Mouse (Mus musculus) CH12.LX (cell line): Measurements from ENCODE around the gene Arhgap1. TPM values are rescaled to one million over a fixed set of nuclear protein-coding genes. Genes with fewer than 3 reads are reported as not detected.

ENCODE experiments used
- DNase-seq: peaks from one replicate; pipeline ENCODE4 v3.0.0-alpha.2; 2013; ENCODE audit errors: extremely low read depth
- H3K27ac ChIP-seq: 2 replicates; pipeline ENCODE4 v1.5.1; 2012; ENCODE audit warnings: low read depth, mild to moderate bottlenecking, control low read depth, moderate library complexity; ENCODE audit not compliant: insufficient read depth
- H3K27me3 ChIP-seq: replicated peaks from 2 replicates; pipeline ENCODE3; 2012; ENCODE audit warnings: inconsistent platforms
- H3K36me3 ChIP-seq, 2 experiments: replicated peaks in 1 of 2; 2 replicates each; pipeline versions ENCODE3 to v1.6.1; 2012; ENCODE audit warnings: inconsistent platforms in 1 of 2, low read length in 1 of 2, mild to moderate bottlenecking in 1 of 2, mixed read lengths in 1 of 2, moderate library complexity in 1 of 2; ENCODE audit not compliant: control insufficient read depth in 1 of 2, insufficient read depth in 1 of 2
- H3K4me1 ChIP-seq, 2 experiments: 2 replicates each; pipeline ENCODE4 v1.6.1; 2012; ENCODE audit warnings: inconsistent platforms in 1 of 2, moderate library complexity in 1 of 2; ENCODE audit not compliant: insufficient read depth in 2 of 2, control insufficient read depth in 1 of 2
- H3K4me2 ChIP-seq: 2 replicates; pipeline ENCODE4 v1.6.1; 2012; ENCODE audit warnings: low read depth, mild to moderate bottlenecking, control low read depth; ENCODE audit not compliant: poor library complexity, insufficient read depth, severe bottlenecking
- H3K4me3 ChIP-seq, 3 experiments: fragments of 150-350 bp in 1 of 3; sonication (generic) in 1 of 3; replicated peaks in 1 of 3; 2 replicates each; pipeline versions ENCODE3 to v1.5.1; 2011 to 2012; ENCODE audit warnings: low read depth in 2 of 3, low read length in 2 of 3, mild to moderate bottlenecking in 2 of 3, moderate library complexity in 2 of 3, control low read depth in 1 of 3, improper control_type of control experiment in 1 of 3, inconsistent platforms in 1 of 3, mixed read lengths in 1 of 3; ENCODE audit not compliant: poor library complexity in 1 of 3
- H3K79me2 ChIP-seq: replicated peaks from 2 replicates; pipeline ENCODE4 v1.6.1; 2012; ENCODE audit warnings: mild to moderate bottlenecking, moderate library complexity; ENCODE audit not compliant: control insufficient read depth, poor library complexity, insufficient read depth, severe bottlenecking; ENCODE audit errors: extremely low read depth
- H3K9ac ChIP-seq: 2 replicates; pipeline ENCODE4 v1.6.1; 2012; ENCODE audit warnings: low read depth, mild to moderate bottlenecking, control low read depth, moderate library complexity; ENCODE audit not compliant: insufficient read depth
- H3K9me3 ChIP-seq: replicated peaks from 2 replicates; pipeline ENCODE3; 2012; ENCODE audit warnings: low read length, inconsistent platforms, mixed read lengths
- E2F4 ChIP-seq: IDR thresholded peaks from 2 replicates; pipeline ENCODE4 v1.6.1; 2011; ENCODE audit warnings: low read depth, low read length, improper control_type of control experiment; ENCODE audit not compliant: insufficient replicate concordance
- EP300 ChIP-seq: IDR thresholded peaks from 2 replicates; pipeline ENCODE4 v1.6.1; 2011; ENCODE audit warnings: low read length, improper control_type of control experiment
- GABPA ChIP-seq: IDR thresholded peaks from 2 replicates; pipeline ENCODE4 v1.6.1; 2012; ENCODE audit warnings: low read depth, low read length, improper control_type of control experiment, inconsistent platforms; ENCODE audit not compliant: insufficient replicate concordance
- HCFC1 ChIP-seq: IDR thresholded peaks from 2 replicates; pipeline ENCODE4 v1.6.1; 2012; ENCODE audit warnings: low read depth, mild to moderate bottlenecking, inconsistent platforms, low read length, improper control_type of control experiment
- IRF4 ChIP-seq: IDR thresholded peaks from 2 replicates; pipeline ENCODE4 v1.6.1; 2014; ENCODE audit warnings: low read depth, mild to moderate bottlenecking, inconsistent platforms, low read length, improper control_type of control experiment
- KAT2A ChIP-seq: IDR thresholded peaks from 2 replicates; pipeline ENCODE4 v1.6.1; 2012; ENCODE audit warnings: low read length, improper control_type of control experiment, inconsistent platforms; ENCODE audit not compliant: insufficient replicate concordance
- MAX ChIP-seq: IDR thresholded peaks from 2 replicates; pipeline ENCODE4 v1.6.1; 2011; ENCODE audit warnings: low read length, improper control_type of control experiment
- MAZ ChIP-seq: IDR thresholded peaks from 2 replicates; pipeline ENCODE4 v1.6.1; 2012; ENCODE audit warnings: low read depth, mild to moderate bottlenecking, inconsistent platforms, low read length, improper control_type of control experiment, moderate library complexity
- MXI1 ChIP-seq: IDR thresholded peaks from 2 replicates; pipeline ENCODE4 v1.6.1; 2011; ENCODE audit warnings: mild to moderate bottlenecking, low read depth, low read length, improper control_type of control experiment
- NELFE ChIP-seq: IDR thresholded peaks from 2 replicates; pipeline ENCODE4 v1.6.1; 2011; ENCODE audit warnings: low read depth, low read length, improper control_type of control experiment
- PAX5 ChIP-seq: IDR thresholded peaks from 2 replicates; pipeline ENCODE4 v1.6.1; 2012; ENCODE audit warnings: low read length, inconsistent platforms, mixed read lengths
- POLR2A ChIP-seq: IDR thresholded peaks from 2 replicates; pipeline ENCODE4 v1.6.1; 2011; ENCODE audit warnings: low read depth, mild to moderate bottlenecking, improper control_type of control experiment, low read length
- RAD21 ChIP-seq: IDR thresholded peaks from 2 replicates; pipeline ENCODE4 v1.6.1; 2011; ENCODE audit warnings: low read depth, mild to moderate bottlenecking, low read length, improper control_type of control experiment, moderate library complexity
- SMC3 ChIP-seq: IDR thresholded peaks from 2 replicates; pipeline ENCODE4 v1.6.1; 2011; ENCODE audit warnings: low read depth, low read length, improper control_type of control experiment
- UBTF ChIP-seq: IDR thresholded peaks from 2 replicates; pipeline ENCODE4 v1.6.1; 2012; ENCODE audit warnings: low read depth, mild to moderate bottlenecking, inconsistent platforms, low read length, improper control_type of control experiment, moderate library complexity
- USF2 ChIP-seq: conservative IDR thresholded peaks from 2 replicates; pipeline ENCODE4 v1.6.1; 2011; ENCODE audit warnings: low read depth, low read length, improper control_type of control experiment
- ZKSCAN1 ChIP-seq: IDR thresholded peaks from 2 replicates; pipeline ENCODE4 v1.6.1; 2012; ENCODE audit warnings: low read depth, inconsistent platforms, low read length, improper control_type of control experiment, borderline replicate concordance
- dilution Hi-C: fragments of 300-500 bp; cut with MboI; formaldehyde crosslinking; loops from 2 replicates; pipeline ENCODE4 v1.14.3; 2020; ENCODE audit warnings: low sequenced_read_pairs; ENCODE audit not compliant: extremely low pct_unique_long_range_greater_than_20kb, extremely low pct_ligation_motif_present
- in situ Hi-C: fragments of 300-500 bp; cut with MboI; formaldehyde crosslinking; loops from 3 replicates; pipeline ENCODE4 v1.14.3; 2019; ENCODE audit warnings: low sequenced_read_pairs, low pct_ligation_motif_present, low pct_unique_long_range_greater_than_20kb, mixed read lengths
- polyA plus RNA-seq: library from polyadenylated mRNA; unstranded; fragments of >175 nt; gene quantifications from 2 replicates; pipeline ENCODE4 v1.2.1, GENCODE M21; 2012; ENCODE audit warnings: low read depth; ENCODE audit not compliant: insufficient read length
- total RNA-seq, 2 experiments: library from RNA; depleted of rRNA; stranded (reverse); fragments of 300-350 nt in 1 of 2; fragments of >200 nt in 1 of 2; gene quantifications; 2 replicates each; pipeline ENCODE4 v1.2.3; 2012 to 2014

The Arhgap1 gene
- total and polyA plus RNA-seq, 3 experiments = 15.6 to 35.4 (median 19.7) TPM

DNA sequence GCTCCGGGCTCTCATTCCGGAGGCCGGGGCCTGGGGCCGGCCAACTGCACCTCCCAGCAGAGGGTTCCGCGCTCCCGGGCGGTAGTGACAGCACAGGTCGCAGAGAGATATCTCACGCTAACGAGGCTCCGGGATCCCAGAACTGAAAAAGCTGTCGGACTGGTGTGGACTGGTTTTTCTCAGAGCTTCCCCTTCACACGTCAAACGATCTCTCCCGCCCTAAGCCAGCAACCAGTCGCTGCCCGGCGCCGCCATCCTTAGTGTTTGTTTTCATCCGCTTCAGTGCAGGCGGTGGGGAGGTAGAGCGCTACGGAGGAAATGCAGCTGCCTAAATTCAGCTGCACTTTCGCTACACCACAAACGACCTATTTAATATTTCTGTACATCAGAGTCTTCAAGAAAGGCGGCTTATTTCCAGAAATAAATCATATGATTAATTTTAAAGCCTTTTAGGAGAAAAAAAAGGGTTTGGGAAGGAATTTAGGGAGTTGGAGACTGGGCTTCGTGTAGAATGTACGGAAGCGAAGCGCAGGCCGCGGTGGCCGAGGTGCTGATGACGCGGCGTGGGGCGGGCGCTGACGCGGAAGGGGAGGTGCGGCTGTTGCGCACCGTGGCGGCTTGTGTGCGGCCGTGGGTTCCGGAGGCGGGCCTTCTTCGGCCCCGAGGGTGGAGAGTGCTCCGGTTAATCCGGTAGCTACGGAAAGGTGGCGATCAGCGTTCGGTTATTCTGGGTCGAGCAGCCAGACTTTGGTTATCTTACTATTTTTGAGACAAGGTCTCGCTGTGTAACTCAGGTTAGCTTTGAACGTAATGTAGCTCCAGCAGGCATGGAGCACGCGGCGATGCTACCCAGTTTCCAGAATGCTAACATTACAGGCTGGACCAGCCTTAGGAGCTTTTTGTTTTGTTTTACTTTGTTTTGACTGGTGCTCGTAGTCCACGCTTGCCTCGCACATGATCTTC lies 60.9 kb downstream of the Arhgap1 start, which contains the start of the genes Atg13 and Harbi1 (continued):
- TF ChIP-seq MAZ = peak; percentile 86; the same call in 1 of the 2 replicates
- TF ChIP-seq E2F4 = no peak
- peak; percentile 83 for TF ChIP-seq NELFE
- TF ChIP-seq UBTF = no peak
- peak; percentile 88 for TF ChIP-seq MXI1
- peak; percentile 76 for TF ChIP-seq MAX
- TF ChIP-seq KAT2A = 0 out of 2 replicates have a peak, but pooled peaks have one; percentile 64
- no peak for TF ChIP-seq PAX5
- peak; percentile 93 for TF ChIP-seq HCFC1
- TF ChIP-seq GABPA = no peak
- TF ChIP-seq POLR2A = peak; percentile 86
- no peak for TF ChIP-seq SMC3
- TF ChIP-seq RAD21 = no peak; the same call in 1 of the 2 replicates
- TF ChIP-seq EP300 = no peak
- TF ChIP-seq ZKSCAN1 = no peak

DNA sequence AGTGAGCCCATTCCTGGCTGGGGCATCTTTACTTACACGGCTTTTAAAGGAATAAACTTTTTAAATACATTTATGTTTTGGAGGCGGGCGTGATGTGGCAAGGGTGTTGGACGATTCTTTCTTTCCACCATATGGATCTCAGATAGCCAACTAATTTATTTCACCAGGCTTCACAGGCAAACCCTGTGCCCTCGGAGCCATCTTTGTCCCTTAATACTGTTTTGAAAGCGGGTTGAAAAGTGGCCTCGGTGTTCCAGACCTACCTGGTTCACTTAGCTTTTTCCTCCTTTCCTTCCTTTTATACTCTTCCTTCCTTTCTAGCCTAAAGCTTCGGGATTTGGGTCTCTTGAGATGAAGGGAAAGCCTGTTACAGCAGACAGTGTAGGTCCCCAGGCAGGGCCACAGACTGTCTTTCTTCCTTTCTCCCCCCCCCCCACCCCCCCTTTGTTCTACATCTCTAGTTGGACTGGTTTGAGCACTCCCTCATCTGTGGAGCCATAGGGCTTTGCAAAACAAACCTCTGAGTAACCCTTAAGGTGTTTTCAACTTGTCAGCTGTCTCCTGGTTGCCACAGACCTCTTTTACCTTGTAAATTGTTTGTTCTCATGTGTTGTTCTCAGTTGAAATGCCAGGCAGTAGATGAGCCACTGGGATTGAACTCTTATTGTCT lies 61.7 kb downstream of the Arhgap1 start:
- H3K4me1 ChIP-seq = peaks cover 5 to 35% of the 10 kb centered on the region in 2 experiments
- dilution Hi-C loops (no loop called here), in situ Hi-C loops (no loop called here)
- no peaks in the 10 kb centered on the region for H3K9me3 ChIP-seq
- peak; percentile 19 for DNase-seq
- H3K27ac ChIP-seq = peak overlapping the region; percentile 64
- peaks cover 18% of the 10 kb centered on the region for H3K79me2 ChIP-seq
- H3K27me3 ChIP-seq = no peaks in the 10 kb centered on the region
- H3K4me3 ChIP-seq = peak overlapping the region; percentile 61 to 89 (median 74)
- H3K4me2 ChIP-seq = peak overlapping the region; percentile 92
- no peak for TF ChIP-seq USF2
- TF ChIP-seq MXI1 = no peak
- no peak for TF ChIP-seq IRF4
- no peak for TF ChIP-seq KAT2A
- no peak for TF ChIP-seq E2F4
- no peak for TF ChIP-seq RAD21
- no peak for TF ChIP-seq UBTF
- no peak for TF ChIP-seq SMC3
- peak overlapping the region; percentile 92 for H3K9ac ChIP-seq
- H3K36me3 ChIP-seq = peaks cover 3 to 14% of the 10 kb centered on the region in 2 experiments
